Mouse (Mus musculus) inflammation-experienced regulatory T-cells (primary cell): ENCODE measurements around the gene Gm7298. TPM values are rescaled to one million over a fixed set of nuclear protein-coding genes. Genes with fewer than 3 reads are reported as not detected.

Experiments used
- polyA plus RNA-seq, 2 experiments: library from polyadenylated mRNA; unstranded; fragments of 100-300 nt; shearing (Covaris generic); gene quantifications; one replicate each; pipeline ENCODE4 v1.2.1; 2017

Gm7298 gene
- polyA plus RNA-seq = under 1 TPM in 1 of 2 experiments, not detected in 1; 0.09 TPM

GRCm38 (mm10) chr6:121732632-121733031 is at the start of gene Gm7298:
Gene Gm7298, plus strand, starts transcription at chr6:121732932.

GRCm38 (mm10) chr6:121838271-121838670 is 105.5 kb downstream of the Gm7298 start, which contains the start of gene Mug1:
Gene Mug1, plus strand, starts transcription at chr6:121838541.

Other genes starting within 250 kb of the Gm7298 start
- gene A2m, start 97.6 kb upstream of the Gm7298 start, polyA plus RNA-seq = not detected
- under 1 TPM; 0.10 to 0.40 TPM for gene Mug1, start 105.6 kb downstream of the Gm7298 start, polyA plus RNA-seq